Mouse (Mus musculus) olfactory bulb, adult 2 months (tissue): ENCODE data around the gene Kcnab1. TPM values are rescaled to one million over a fixed set of nuclear protein-coding genes. Genes with fewer than 3 reads are reported as not detected.
"Not testable (repeated sequence)": the region's sequence is repeated elsewhere in the genome, so short reads cannot be mapped to it uniquely, and the experiment has no call there.

Experiments
- H3K27ac ChIP-seq: fragments of 200-500 bp; 2 replicates; pipeline ENCODE4 v1.5.1; 2012; ENCODE audit warnings: low read depth, low read length; ENCODE audit not compliant: insufficient read depth
- H3K4me1 ChIP-seq: fragments of 200-500 bp; 2 replicates; pipeline ENCODE4 v1.6.1; 2012; ENCODE audit warnings: low read length; ENCODE audit not compliant: control insufficient read depth, insufficient read depth
- H3K4me3 ChIP-seq: fragments of 200-500 bp; 2 replicates; pipeline ENCODE4 v1.5.1; 2012; ENCODE audit warnings: mild to moderate bottlenecking, low read depth, low read length, moderate library complexity; ENCODE audit not compliant: insufficient read depth
- CTCF ChIP-seq: fragments of 200-500 bp; IDR thresholded peaks from 2 replicates; pipeline ENCODE4 v1.5.1; 2012; ENCODE audit warnings: low read depth, mild to moderate bottlenecking, low read length, moderate library complexity; ENCODE audit not compliant: insufficient read depth
- POLR2A ChIP-seq: fragments of 200-500 bp; IDR thresholded peaks from 2 replicates; pipeline ENCODE4 v1.6.1; 2012; ENCODE audit warnings: mild to moderate bottlenecking, low read depth, low read length, moderate library complexity; ENCODE audit not compliant: insufficient read depth
- WGBS: fragments of 180-500 bp; shearing (Covaris S2); methylation state at CpG from one replicate; pipeline ENCODE4 v1.1.7; 2018; 5-methylcytosine and 5-hydroxymethylcytosine counted together
- polyA plus RNA-seq: library from polyadenylated mRNA; stranded (reverse); fragments of >200 nt; gene quantifications from 2 replicates; pipeline ENCODE4 v1.2.4, GENCODE M21; 2012; ENCODE audit warnings: low replicate concordance; ENCODE audit not compliant: missing spikeins, insufficient read depth, insufficient read length

Kcnab1 gene
- polyA plus RNA-seq, 1 experiment = not detected

GRCm38 (mm10) chr3:65391784-65392420, 282.7 kb downstream of the Kcnab1 start:
- Histone ChIP-seq H3K4me3 (peak overlapping the region; percentile 88), H3K27ac (peak overlapping the region; percentile 31; the same call in 1 of the 2 replicates), H3K4me1 (0 out of 2 replicates have a peak, but pooled peaks cover 3% of the 10 kb centered on the region)
- under 1% methylated on average over 37 of the region's 37 CpGs for WGBS
- TF ChIP-seq POLR2A = no peak
- TF ChIP-seq CTCF = no peak

GRCm38 (mm10) chr3:65392421-65392817, 283.2 kb downstream of the Kcnab1 start, which contains the start of gene Ssr3:
Ssr3 (minus strand) TSS chr3:65392623.
- peak within 1 kb of the TSS; percentile 88 for H3K4me3 ChIP-seq
- TF ChIP-seq POLR2A = peak; percentile 87
- no peak for TF ChIP-seq CTCF
- WGBS = under 1% methylated on average over 36 of the region's 36 CpGs
- 0 out of 2 replicates have a peak, but pooled peaks cover 3% of the 10 kb centered on the region for H3K4me1 ChIP-seq
- peak within 1 kb of the TSS; percentile 31; the same call in 1 of the 2 replicates for H3K27ac ChIP-seq

GRCm38 (mm10) chr3:65395111-65395510, 285.9 kb downstream of the Kcnab1 start:
- not testable (repeated sequence) for H3K27ac ChIP-seq, H3K4me1 ChIP-seq, H3K4me3 ChIP-seq
- WGBS = 84% methylated on average over 1 of the region's 1 CpGs

DNA sequence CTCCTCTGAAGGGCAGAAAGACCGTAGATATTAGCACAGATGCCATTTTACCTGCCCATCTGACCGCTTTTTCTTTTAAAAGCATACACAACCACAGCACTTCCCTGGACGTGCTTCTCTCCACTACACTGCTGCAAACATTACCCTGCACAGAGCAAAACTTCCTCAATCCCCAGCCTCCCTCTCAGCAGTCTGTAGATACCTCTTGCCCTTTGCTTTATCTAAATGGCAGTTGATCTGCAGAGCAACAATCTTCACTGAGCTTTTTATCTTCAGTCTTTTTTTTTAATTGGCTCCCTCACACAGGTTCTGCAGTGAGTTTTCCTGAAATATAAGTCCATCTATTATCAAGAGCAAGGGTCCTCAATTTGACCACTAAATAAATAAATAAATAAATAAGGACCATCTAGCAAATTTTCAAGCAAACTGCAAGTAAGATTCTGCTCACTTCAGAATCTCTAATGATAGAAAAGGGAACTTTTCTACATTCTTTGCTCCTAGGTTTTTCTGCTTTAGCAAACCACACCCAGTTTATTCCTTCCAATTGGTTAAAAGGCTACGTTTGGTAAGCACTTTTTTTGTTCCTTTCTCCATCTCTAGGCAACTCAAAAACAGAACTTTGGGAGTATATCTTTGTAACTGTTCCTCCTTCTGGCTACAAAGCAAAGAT, 287.8 kb downstream of the Kcnab1 start:
- Histone ChIP-seq H3K27ac (no peak overlapping the region), H3K4me1 (no peaks in the 10 kb centered on the region), H3K4me3 (no peak overlapping the region)
- TF ChIP-seq CTCF (no peak), POLR2A (no peak)
- 87% methylated on average over 4 of the region's 4 CpGs for WGBS

GRCm38 (mm10) chr3:65397566-65397965, 288.4 kb downstream of the Kcnab1 start:
- no peak for TF ChIP-seq POLR2A
- WGBS = 96% methylated on average over 3 of the region's 3 CpGs
- Histone ChIP-seq H3K4me3 (no peak overlapping the region), H3K4me1 (no peaks in the 10 kb centered on the region), H3K27ac (no peak overlapping the region)

- no peak for TF ChIP-seq POLR2A
- no peak for TF ChIP-seq CTCF
- Histone ChIP-seq H3K4me3 (no peak overlapping the region), H3K27ac (no peak overlapping the region), H3K4me1 (no peaks in the 10 kb centered on the region)
- WGBS = 72% methylated on average over 4 of the region's 4 CpGs
Observed at GRCm38 (mm10) chr3:65405781-65406180, 296.6 kb downstream of the Kcnab1 start.

GRCm38 (mm10) chr3:65407891-65408290, 298.7 kb downstream of the Kcnab1 start:
- Histone ChIP-seq H3K4me3 (no peak overlapping the region), H3K27ac (no peak overlapping the region), H3K4me1 (no peaks in the 10 kb centered on the region)
- TF ChIP-seq CTCF (no peak), POLR2A (no peak)

- H3K27ac ChIP-seq = no peak overlapping the region
- no peak for TF ChIP-seq CTCF
- no peak for TF ChIP-seq POLR2A
Observed at GRCm38 (mm10) chr3:65416571-65416970, 307.4 kb downstream of the Kcnab1 start.

DNA sequence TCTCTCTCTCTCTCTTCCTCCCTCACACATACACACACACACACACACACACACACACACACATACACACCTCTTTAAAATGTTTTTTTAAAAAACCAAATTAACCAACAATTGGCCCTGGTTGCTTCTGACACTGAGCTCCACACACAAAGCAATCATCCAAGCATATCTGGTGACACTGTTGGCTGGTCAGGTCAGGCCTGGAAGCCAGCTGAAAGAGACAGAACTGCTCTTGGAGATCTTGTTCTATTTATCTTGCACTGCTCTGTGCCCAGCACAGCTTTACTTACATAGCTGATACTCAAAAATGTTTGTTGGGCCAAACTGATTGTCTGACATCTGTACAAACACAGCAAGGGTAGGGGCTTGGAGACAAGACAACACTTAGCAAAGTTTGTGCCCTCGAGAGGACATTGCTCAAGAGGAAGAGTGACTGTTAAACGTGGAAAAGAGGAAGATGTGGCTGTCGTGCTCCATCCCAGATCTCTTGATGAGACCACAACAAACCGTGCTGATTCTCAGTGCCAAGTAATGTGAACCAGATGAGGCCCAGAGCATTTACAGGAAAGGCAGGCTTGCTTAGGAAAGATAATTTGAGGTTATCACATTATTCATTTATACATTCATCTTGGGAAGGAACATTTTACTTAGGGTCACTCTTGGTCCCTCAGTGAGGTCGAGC, 308.9 kb downstream of the Kcnab1 start:
- WGBS = 81% methylated on average over 5 of the region's 5 CpGs
- Histone ChIP-seq H3K4me3 (no peak overlapping the region), H3K4me1 (no peaks in the 10 kb centered on the region), H3K27ac (no peak overlapping the region)
- TF ChIP-seq CTCF (no peak), POLR2A (no peak)

More at GRCm38 (mm10) chr3:65416571-65416970, 307.4 kb downstream of the Kcnab1 start:
- Histone ChIP-seq H3K4me3 (no peak overlapping the region), H3K4me1 (no peaks in the 10 kb centered on the region)
